Mouse (Mus musculus) embryonic facial prominence, embryonic 10.5 days (tissue): ENCODE data around the gene Ube2a. TPM values are rescaled to one million over a fixed set of nuclear protein-coding genes. Genes with fewer than 3 reads are reported as not detected.

ENCODE experiments used
- DNase-seq: peaks from one replicate; pipeline ENCODE4 v3.0.0-alpha.2; 2017; ENCODE audit warnings: low spot score
- H3K27ac ChIP-seq: fragments of 300-500 bp; sonication (generic); replicated peaks from 2 replicates; pipeline ENCODE4 v1.5.1; 2016; ENCODE audit warnings: mild to moderate bottlenecking
- H3K27me3 ChIP-seq: fragments of 300-500 bp; sonication (generic); replicated peaks from 2 replicates; pipeline ENCODE4 v1.6.1; 2016; ENCODE audit warnings: low read depth, mild to moderate bottlenecking; ENCODE audit not compliant: poor library complexity, severe bottlenecking
- H3K36me3 ChIP-seq: fragments of 300-500 bp; sonication (generic); replicated peaks from 2 replicates; pipeline ENCODE4 v1.6.1; 2016; ENCODE audit warnings: mild to moderate bottlenecking, moderate library complexity
- H3K4me1 ChIP-seq: fragments of 300-500 bp; sonication (generic); 2 replicates; pipeline ENCODE4 v1.6.1; 2016
- H3K4me3 ChIP-seq: fragments of 300-500 bp; sonication (generic); 2 replicates; pipeline ENCODE4 v1.5.1; 2016; ENCODE audit warnings: mild to moderate bottlenecking, moderate library complexity
- H3K9me3 ChIP-seq: fragments of 300-500 bp; sonication (generic); 2 replicates; pipeline ENCODE4 v1.6.1; 2016; ENCODE audit warnings: mild to moderate bottlenecking
- WGBS: fragments of 180-500 bp; shearing (Covaris S2); methylation state at CpG from one replicate; pipeline ENCODE4 v1.1.7; 2016; 5-methylcytosine and 5-hydroxymethylcytosine counted together
- polyA plus RNA-seq: library from polyadenylated mRNA; unstranded; fragments of >200 nt; fragmentation: Nextera tagmentation; extraction: Ambion mirVana; gene quantifications from 2 replicates; pipeline ENCODE4 v1.2.1, GENCODE M21; 2016

Gene Ube2a
- polyA plus RNA-seq = 126 and 130 TPM in 2 replicates

DNA sequence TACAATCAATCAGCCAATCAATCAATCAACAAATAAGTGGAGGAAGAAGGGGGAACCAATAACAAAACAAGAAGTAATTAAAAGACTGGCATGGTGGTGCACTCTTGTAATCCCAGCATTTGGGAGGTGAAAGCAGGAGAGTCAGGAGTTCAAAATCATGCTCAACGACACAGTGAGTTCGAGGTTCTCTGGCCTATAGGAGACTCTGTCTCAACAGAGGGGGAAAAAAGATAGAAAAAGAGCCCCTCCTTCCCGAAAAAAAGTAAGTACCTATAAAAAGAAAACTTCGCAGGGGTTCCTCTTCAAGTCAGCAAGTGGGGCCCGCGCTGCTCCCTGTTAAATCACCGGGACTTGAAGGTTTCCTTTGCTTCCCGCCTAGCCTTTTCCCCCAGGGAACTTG is at the start of gene Ube2a, which contains the start of gene C330007P06Rik:
Gene Ube2a (plus strand): TSS at position 136 of the 400 bp plus-strand sequence.
Gene C330007P06Rik (minus strand): TSS at position 347 of the 400 bp plus-strand sequence.
- no peaks in the 10 kb centered on the region for H3K9me3 ChIP-seq
- DNase-seq = no peak
- H3K27ac ChIP-seq = peak within 1 kb of the TSS; percentile 88
- H3K27me3 ChIP-seq = peaks cover 9% of the 10 kb centered on the region
- peak within 1 kb of the TSS; percentile 76 for H3K4me3 ChIP-seq
- WGBS = 30% methylated on average over 8 of the region's 8 CpGs
- H3K36me3 ChIP-seq = peaks cover 7% of the 10 kb centered on the region; the same call in 1 of the 2 replicates
- peaks cover 5% of the 10 kb centered on the region for H3K4me1 ChIP-seq

DNA sequence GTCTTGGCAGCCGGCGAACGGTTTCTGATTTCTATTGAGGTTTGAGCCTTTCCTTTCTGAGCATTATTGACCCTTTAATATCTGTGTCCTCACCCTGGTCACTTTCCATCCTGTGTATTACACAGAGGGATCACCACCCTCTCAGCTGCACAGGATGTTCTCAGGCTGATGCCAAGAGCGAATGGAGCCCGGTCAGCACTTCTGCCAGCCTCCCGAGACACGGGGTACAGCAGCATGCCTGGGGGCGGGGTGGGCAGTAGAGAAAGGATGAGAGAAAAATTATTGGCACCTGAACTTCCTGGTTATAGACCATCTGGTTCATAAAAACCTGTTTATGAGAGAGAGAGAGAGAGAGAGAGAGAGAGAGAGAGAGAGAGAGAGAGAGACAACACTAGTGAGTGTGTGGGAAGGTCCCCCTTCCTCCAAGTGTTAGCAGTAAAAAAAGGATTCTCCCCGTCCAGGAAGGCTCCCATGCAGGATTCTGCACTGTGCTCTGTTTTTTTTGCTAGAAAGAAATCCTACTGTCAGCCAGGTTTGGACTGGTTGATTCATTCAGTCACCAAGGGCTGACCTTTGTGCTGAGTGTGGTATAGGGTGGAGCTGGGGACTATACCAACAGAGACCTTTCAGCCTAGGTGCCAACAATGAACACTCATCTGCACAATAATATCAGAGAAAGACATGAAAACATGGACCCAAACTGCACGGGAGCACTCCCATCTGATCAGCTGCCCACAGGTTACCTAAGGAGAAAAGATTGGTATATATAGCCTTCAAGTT is 49.6 kb upstream of the Ube2a start:
- no peak for DNase-seq
- Histone ChIP-seq H3K27ac (no peak overlapping the region), H3K36me3 (no peaks in the 10 kb centered on the region), H3K4me1 (no peaks in the 10 kb centered on the region), H3K9me3 (no peaks in the 10 kb centered on the region), H3K4me3 (no peak overlapping the region), H3K27me3 (no peaks in the 10 kb centered on the region)
- WGBS = 85% methylated on average over 10 of the region's 10 CpGs

DNA sequence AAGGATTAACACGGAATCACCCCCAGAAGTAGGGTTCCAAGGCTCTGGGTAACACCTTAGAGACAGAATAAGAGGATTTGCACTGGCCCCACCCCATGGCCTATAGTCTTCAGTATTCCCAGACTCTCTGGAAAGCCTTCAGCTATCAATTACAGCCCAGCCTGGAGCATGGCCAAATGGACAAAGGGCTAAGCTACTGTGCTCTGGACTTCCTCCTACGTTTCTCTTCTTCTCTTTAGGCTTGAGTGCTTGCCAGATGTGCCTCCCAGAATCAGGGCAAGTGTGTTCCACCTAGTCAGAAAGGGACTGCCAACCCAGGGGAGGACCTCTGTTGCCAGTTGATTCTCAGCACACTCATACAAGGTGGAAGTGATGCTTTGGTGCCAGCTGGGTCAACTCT is 48.7 kb upstream of the Ube2a start:
- Histone ChIP-seq H3K4me1 (no peaks in the 10 kb centered on the region), H3K4me3 (no peak overlapping the region), H3K27me3 (no peaks in the 10 kb centered on the region), H3K9me3 (no peaks in the 10 kb centered on the region), H3K27ac (no peak overlapping the region), H3K36me3 (no peaks in the 10 kb centered on the region)
- no peak for DNase-seq
- 66% methylated on average over 2 of the region's 2 CpGs for WGBS

DNA sequence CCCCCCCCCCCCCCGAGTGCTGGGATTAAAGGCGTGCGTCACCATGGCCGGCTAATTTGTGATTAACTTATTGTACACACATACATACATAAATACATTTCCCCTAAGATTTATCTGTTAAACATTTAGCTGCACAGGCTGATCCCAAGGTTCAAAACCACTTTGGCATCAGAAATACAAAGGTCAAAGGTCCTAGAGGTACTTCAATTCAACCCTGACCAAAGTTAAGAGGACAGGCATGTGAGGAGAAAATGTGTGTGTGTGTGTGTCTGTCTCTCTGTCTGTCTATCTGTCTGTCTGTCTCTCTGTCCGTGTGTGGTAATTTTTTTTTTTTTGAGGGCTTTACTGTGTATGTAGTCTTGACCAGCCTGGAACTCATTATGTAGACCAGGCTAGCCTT is 46.8 kb upstream of the Ube2a start:
- WGBS = 94% methylated on average over 5 of the region's 5 CpGs
- Histone ChIP-seq H3K9me3 (no peaks in the 10 kb centered on the region), H3K36me3 (no peaks in the 10 kb centered on the region), H3K27ac (no peak overlapping the region), H3K27me3 (no peaks in the 10 kb centered on the region), H3K4me3 (no peak overlapping the region), H3K4me1 (no peaks in the 10 kb centered on the region)
- no peak for DNase-seq

DNA sequence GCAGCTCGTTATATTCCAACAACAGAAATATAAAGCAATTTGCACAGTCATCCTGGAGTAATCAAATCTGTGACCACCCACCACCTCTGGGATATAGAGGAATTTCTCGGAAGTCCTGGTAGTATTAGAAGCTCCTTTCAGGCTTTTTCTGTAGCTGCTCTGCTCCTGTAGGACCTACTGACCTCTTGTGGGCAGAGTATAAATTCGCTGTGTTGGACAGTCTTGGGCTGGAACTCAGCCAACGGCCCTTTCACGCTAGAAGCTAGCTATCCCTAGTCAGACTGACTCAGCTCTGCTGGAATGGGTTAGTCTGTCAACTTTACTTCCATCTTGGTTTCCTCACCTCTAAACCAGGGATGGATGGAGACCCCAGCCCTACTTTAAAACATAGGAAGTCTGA is 43.4 kb upstream of the Ube2a start:
- H3K27me3 ChIP-seq = no peaks in the 10 kb centered on the region
- WGBS = 55% methylated on average over 5 of the region's 5 CpGs
- no peaks in the 10 kb centered on the region for H3K9me3 ChIP-seq
- no peak overlapping the region for H3K4me3 ChIP-seq
- H3K36me3 ChIP-seq = no peaks in the 10 kb centered on the region
- H3K27ac ChIP-seq = no peak overlapping the region
- no peak for DNase-seq
- H3K4me1 ChIP-seq = peaks cover 3% of the 10 kb centered on the region; the same call in 1 of the 2 replicates

DNA sequence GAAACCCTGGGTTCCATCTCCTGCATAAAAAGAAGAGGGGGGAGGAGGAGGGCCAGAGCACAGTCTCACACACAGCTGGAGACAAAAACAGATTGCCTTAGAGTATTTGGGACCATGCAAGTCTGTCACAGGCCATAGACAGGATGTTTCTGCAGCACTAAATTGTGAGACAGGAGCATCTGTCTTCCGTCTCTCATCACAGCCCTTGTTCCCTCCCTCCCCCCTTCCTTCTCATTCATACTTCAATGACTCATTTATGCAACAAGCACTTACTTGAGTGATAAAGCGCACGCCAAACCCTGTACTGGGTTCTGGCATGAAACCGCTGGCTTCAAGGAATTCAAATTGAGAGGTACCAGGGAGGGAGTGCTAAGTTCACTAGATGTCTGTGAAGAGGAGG is 42.1 kb upstream of the Ube2a start:
- H3K27ac ChIP-seq = no peak overlapping the region
- H3K9me3 ChIP-seq = no peaks in the 10 kb centered on the region
- no peak for DNase-seq
- H3K4me3 ChIP-seq = no peak overlapping the region
- no peaks in the 10 kb centered on the region for H3K36me3 ChIP-seq
- H3K27me3 ChIP-seq = no peaks in the 10 kb centered on the region
- 77% methylated on average over 4 of the region's 4 CpGs for WGBS
- peaks cover 3% of the 10 kb centered on the region; the same call in 1 of the 2 replicates for H3K4me1 ChIP-seq

GRCm38 (mm10) chrX:36833397-36834084 is 40.2 kb upstream of the Ube2a start:
- H3K27me3 ChIP-seq = no peaks in the 10 kb centered on the region
- H3K36me3 ChIP-seq = no peaks in the 10 kb centered on the region
- H3K4me1 ChIP-seq = peaks cover 3% of the 10 kb centered on the region; the same call in 1 of the 2 replicates
- peak; percentile 80 for DNase-seq
- H3K4me3 ChIP-seq = peak overlapping the region; percentile 45
- no peaks in the 10 kb centered on the region for H3K9me3 ChIP-seq
- H3K27ac ChIP-seq = peak overlapping the region; percentile 61
- 20% methylated on average over 19 of the region's 19 CpGs for WGBS

GRCm38 (mm10) chrX:36837069-36837676 is 36.5 kb upstream of the Ube2a start:
- Histone ChIP-seq H3K4me3 (no peak overlapping the region), H3K9me3 (no peaks in the 10 kb centered on the region), H3K36me3 (no peaks in the 10 kb centered on the region), H3K27me3 (no peaks in the 10 kb centered on the region), H3K4me1 (peaks cover 3% of the 10 kb centered on the region; the same call in 1 of the 2 replicates), H3K27ac (no peak overlapping the region)
- DNase-seq = no peak
- 55% methylated on average over 6 of the region's 6 CpGs for WGBS

DNA sequence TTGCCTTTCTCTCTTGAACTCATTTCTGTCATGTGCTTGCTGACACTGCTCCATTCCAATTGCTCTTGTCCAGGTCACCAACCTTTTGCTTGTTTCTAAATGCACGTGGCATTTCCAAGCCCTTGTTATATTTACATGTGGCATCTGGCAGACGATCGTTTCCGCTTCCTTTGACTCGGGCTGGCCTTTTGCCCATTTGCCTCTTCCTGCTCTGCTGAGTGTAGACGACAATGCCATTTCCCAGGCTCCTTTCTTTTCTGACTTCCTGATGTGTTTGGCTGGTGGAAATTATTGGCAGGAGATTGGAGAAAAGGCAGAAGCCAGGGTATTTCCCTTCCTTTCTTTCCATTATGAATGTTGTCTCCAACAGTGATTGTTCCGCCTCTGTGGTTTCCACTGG is 34.3 kb upstream of the Ube2a start:
- Histone ChIP-seq H3K9me3 (no peaks in the 10 kb centered on the region), H3K4me1 (no peaks in the 10 kb centered on the region), H3K36me3 (no peaks in the 10 kb centered on the region), H3K27ac (no peak overlapping the region), H3K4me3 (no peak overlapping the region), H3K27me3 (no peaks in the 10 kb centered on the region)
- WGBS = 89% methylated on average over 7 of the region's 7 CpGs
- DNase-seq = no peak

DNA sequence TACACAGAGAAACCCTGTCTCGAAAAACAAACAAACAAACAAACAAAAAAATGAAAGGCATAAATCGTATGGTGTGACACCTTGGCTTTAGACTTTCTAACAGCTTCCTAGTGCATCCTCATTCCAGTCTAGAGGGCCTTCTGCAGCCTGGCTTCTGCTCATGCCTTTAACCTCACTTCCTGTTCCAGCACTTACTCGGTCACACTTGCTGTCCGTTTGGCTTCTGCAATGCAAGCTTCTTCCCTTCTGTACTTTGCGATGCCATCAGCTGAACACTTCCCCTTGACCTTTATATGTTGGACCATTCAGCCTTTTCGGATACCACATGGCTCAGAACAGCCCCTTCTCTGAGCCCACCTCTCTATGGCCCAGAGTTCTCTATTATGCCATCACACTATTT is 32.0 kb upstream of the Ube2a start:
- Histone ChIP-seq H3K27me3 (no peaks in the 10 kb centered on the region), H3K4me3 (no peak overlapping the region), H3K36me3 (no peaks in the 10 kb centered on the region; the same call in 1 of the 2 replicates), H3K27ac (no peak overlapping the region), H3K9me3 (no peaks in the 10 kb centered on the region), H3K4me1 (no peaks in the 10 kb centered on the region)
- DNase-seq = no peak
- WGBS = 88% methylated on average over 6 of the region's 6 CpGs

DNA sequence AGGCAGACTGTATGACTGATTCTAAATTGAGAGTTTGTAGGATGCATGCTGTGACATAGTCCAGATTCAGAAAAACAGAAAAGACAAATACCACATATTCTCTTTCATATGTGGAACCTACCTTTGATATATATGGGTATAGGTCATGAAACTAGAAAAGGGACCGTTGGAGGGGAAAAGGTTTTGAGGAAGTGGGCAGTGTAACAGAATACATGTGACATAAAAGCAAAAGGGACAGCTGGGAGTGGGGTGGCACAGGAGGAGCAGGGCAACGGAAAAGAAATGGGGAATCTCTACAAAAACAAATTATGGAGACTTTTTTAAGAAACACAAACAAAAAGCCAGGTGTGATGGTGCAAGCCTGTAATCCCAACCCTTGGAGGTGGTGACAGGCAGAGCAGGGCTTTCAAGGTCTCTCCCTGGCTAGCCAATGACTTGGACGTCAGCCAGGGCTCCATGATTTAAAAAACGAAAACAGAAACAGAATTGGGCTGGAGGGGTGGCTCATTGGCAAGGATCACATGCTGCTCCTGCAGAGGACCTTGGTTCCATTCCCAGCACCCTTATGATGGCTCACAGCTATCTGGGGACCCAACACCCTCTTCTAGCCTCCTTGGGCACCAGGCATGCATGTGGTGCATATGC is 30.2 kb upstream of the Ube2a start:
- no peak for DNase-seq
- H3K36me3 ChIP-seq = peaks cover 8% of the 10 kb centered on the region; the same call in 1 of the 2 replicates
- no peaks in the 10 kb centered on the region for H3K9me3 ChIP-seq
- H3K27me3 ChIP-seq = no peaks in the 10 kb centered on the region
- H3K4me3 ChIP-seq = no peak overlapping the region
- no peak overlapping the region for H3K27ac ChIP-seq
- no peaks in the 10 kb centered on the region for H3K4me1 ChIP-seq
- 81% methylated on average over 4 of the region's 4 CpGs for WGBS

GRCm38 (mm10) chrX:36847152-36847551 is 26.5 kb upstream of the Ube2a start:
- Histone ChIP-seq H3K4me3 (no peak overlapping the region), H3K27ac (no peak overlapping the region), H3K36me3 (peaks cover 16% of the 10 kb centered on the region), H3K4me1 (no peaks in the 10 kb centered on the region), H3K9me3 (no peaks in the 10 kb centered on the region), H3K27me3 (no peaks in the 10 kb centered on the region)
- WGBS = 82% methylated on average over 1 of the region's 1 CpGs
- no peak for DNase-seq
